Mouse (Mus musculus) E14TG2a.4 (cell line): ENCODE data around the gene Angel1.
A peak's percentile ranks its signal among the peaks of the same experiment; 100 is the strongest.

Experiments used
- H3K27me3 ChIP-seq: 2 replicates; pipeline ENCODE4 v1.6.1; 2014; ENCODE audit warnings: low read length, control low read depth; ENCODE audit not compliant: insufficient read depth
- H3K36me3 ChIP-seq: 2 replicates; pipeline ENCODE4 v1.6.1; 2014; ENCODE audit warnings: low read length, control low read depth; ENCODE audit not compliant: insufficient read depth
- H3K4me1 ChIP-seq: replicated peaks from 2 replicates; pipeline ENCODE4 v1.6.1; 2014; ENCODE audit warnings: low read depth, low read length, control low read depth
- H3K4me3 ChIP-seq: replicated peaks from 2 replicates; pipeline ENCODE4 v1.5.1; 2014; ENCODE audit warnings: mild to moderate bottlenecking, low read length
- H3K9me3 ChIP-seq: 2 replicates; pipeline ENCODE4 v1.6.1; 2014; ENCODE audit warnings: low read length, control low read depth
- CTCF ChIP-seq: conservative IDR thresholded peaks from 2 replicates; pipeline ENCODE4 v1.5.1; 2014; ENCODE audit warnings: low read length
- NANOG ChIP-seq: IDR thresholded peaks from 2 replicates; pipeline ENCODE4 v1.6.1; 2014; ENCODE audit warnings: borderline replicate concordance, low read length, mixed read lengths
- POU5F1 ChIP-seq: IDR thresholded peaks from 2 replicates; pipeline ENCODE4 v1.6.1; 2014; ENCODE audit warnings: low read length, borderline replicate concordance

Gene Angel1

DNA sequence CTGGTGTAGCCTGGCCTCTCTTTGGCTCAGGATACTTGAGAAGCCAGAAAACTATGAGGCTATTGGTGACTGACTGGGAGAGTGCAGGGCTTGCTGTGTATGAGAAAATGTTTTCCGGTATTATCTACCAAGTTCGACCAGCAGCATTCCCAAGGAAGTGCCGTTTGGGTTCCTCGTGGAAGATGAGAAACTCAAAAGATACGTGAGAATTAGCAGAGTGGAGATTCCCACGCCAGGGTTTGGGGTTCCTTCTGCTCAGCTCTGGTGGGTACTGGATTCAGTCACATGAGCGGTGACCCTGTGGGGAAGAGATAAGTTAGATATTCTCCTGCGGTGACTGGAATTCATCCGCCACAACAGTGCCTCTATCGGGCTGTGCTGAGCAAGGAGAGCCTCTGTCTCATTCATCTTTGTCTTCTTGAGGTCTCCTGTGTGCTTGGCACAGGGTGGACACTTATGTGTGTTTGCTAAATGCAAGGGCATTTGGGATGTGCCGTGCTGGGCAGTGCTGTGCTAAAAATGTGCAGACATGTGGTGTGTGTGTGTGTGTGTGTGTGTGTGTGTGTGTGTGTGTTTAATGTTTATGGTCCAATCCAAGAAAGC lies 45.6 kb downstream of the Angel1 start:
- H3K9me3 ChIP-seq, result no peaks in the 10 kb centered on the region
- H3K4me1 ChIP-seq, result peaks cover 52% of the 10 kb centered on the region
- H3K36me3 ChIP-seq, result no peaks in the 10 kb centered on the region
- peaks cover 53% of the 10 kb centered on the region for H3K27me3 ChIP-seq
- no peak for TF ChIP-seq NANOG
- TF ChIP-seq CTCF, result no peak
- TF ChIP-seq POU5F1, result no peak
- 0 out of 2 replicates have a peak overlapping the region, but pooled peaks have one; percentile 89 for H3K4me3 ChIP-seq

DNA sequence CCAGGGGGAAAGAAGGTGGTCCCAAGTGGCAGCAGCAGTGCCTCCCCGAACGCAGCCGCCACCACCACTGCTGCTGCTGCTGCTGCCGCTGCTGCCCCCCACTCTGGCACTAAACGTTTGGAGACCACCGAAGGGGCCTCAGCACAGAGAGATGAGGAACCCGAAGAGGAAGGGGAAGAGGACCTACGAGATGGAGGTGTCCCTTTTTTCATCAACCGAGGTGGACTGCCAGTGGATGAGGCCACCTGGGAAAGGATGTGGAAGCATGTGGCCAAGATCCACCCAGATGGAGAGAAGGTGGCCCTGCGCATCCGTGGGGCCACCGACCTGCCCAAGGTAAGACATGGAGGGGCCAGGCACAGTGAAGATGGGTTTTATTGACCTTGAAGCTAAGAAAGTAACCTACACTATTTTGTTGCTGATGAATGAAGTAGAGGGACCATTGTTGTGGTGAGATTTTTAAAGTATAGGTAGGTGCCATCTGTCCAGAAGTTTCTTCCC lies 46.2 kb downstream of the Angel1 start:
- peak overlapping the region; percentile 89; the same call in 1 of the 2 replicates for H3K4me3 ChIP-seq
- no peak for TF ChIP-seq CTCF
- TF ChIP-seq POU5F1, result no peak
- TF ChIP-seq NANOG, result no peak
- H3K9me3 ChIP-seq, result no peaks in the 10 kb centered on the region
- H3K27me3 ChIP-seq, result peaks cover 59% of the 10 kb centered on the region
- no peaks in the 10 kb centered on the region for H3K36me3 ChIP-seq
- peaks cover 46% of the 10 kb centered on the region for H3K4me1 ChIP-seq

DNA sequence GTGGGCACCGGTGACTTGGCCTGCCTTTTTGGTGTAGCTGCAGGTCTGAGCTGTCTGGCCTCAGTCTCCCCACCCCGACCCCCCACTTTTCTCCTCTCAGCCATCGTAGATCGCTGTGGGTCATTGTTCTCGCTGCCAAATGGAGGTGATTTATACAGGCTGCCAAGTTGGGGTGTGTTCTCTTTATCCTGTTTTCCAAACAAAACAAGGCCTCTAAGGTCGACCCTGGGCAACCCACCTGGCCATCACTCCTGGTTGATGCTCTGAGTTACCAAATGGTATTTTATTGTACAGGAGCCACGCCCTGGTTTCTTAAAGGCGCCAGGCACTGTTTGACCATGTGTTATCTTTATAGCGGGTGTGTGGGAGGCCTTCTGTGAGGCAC lies 46.7 kb downstream of the Angel1 start:
- Histone ChIP-seq H3K36me3 (no peaks in the 10 kb centered on the region), H3K4me3 (peak overlapping the region; percentile 89), H3K4me1 (peaks cover 45% of the 10 kb centered on the region), H3K27me3 (peaks cover 62% of the 10 kb centered on the region), H3K9me3 (peaks cover 2% of the 10 kb centered on the region)
- TF ChIP-seq NANOG (no peak), CTCF (no peak), POU5F1 (no peak)

DNA sequence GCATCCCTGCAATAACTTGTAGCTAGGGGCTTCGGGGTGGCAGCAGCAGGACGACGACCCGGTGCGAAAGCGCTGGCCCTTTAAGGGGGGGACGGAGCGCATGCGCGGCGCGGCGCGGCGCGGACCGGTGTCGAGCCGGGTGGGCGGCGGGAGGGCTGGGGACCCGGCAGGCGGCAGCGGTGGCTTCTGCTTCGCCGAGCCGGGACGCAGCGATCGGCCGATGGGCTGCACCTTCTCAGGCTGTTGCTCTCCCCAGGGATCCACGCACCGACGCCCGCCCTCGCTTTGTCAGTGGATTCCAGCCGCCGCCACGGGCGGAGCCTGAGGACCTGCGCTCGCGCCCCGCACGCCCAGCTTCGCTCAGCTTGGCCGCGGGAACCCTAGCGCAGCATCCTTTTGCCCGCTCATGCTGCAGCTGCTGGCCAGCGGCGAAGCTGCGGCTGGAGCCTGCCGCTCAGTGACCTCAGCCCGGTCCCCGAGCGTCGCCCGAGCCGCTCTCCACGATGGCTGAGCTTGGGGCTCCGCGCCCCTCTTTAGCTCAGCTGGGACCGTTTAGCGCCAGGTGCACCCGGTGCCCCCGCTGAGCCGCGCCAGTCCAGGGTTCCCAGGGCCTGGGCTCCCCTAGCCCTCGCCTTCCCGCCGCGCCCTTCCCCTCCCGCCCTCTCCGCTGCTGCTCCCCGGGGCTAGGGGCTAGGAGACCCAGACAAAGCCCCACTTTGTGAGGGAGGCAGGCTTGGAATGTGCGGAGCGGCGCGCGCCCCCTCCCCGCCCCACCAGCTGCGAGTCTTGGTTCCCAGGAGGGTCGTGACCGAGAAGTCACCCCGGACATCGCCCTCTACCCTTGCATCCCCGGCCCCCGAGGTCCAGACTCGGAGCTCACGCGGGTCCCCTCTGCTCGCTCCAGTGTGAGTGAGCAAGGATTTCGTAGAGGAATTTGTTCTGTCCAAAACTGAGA lies 47.4 kb downstream of the Angel1 start, which contains the start of gene Vash1:
Gene Vash1, plus strand, starts transcription at position 110 of the 955 bp plus-strand sequence.
- H3K4me1 ChIP-seq, result peaks cover 45% of the 10 kb centered on the region
- H3K9me3 ChIP-seq, result peaks cover 9% of the 10 kb centered on the region
- TF ChIP-seq NANOG (no peak), CTCF (no peak), POU5F1 (no peak)

DNA sequence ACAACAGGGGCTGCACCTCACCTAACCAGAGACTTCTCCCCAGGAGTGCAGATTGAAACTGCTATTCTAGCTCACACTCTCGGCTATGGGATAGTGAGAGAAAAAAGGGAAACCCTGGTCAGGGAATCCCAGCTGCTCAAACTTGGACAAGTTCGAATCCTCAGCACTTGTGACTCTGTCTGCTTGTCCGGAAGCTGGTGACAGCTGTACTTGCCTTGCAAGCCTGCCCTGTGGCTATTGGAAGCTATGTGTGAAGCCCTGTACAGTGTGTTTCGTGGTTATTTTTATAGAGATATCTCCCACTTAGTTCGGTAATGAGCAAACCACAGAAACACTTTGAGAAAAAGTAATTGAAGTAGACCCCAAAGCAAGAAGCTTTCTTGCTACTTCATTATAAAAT lies 53.8 kb downstream of the Angel1 start:
- Histone ChIP-seq H3K36me3 (no peaks in the 10 kb centered on the region), H3K27me3 (peaks cover 62% of the 10 kb centered on the region)
- TF ChIP-seq POU5F1, result no peak
- no peak for TF ChIP-seq NANOG
- TF ChIP-seq CTCF, result no peak

More for the DNA sequence above, 47.4 kb downstream of the Angel1 start, which contains the start of gene Vash1:
- Histone ChIP-seq H3K36me3 (no peaks in the 10 kb centered on the region), H3K27me3 (peaks cover 67% of the 10 kb centered on the region), H3K4me3 (peak within 1 kb of the TSS; percentile 89)

DNA sequence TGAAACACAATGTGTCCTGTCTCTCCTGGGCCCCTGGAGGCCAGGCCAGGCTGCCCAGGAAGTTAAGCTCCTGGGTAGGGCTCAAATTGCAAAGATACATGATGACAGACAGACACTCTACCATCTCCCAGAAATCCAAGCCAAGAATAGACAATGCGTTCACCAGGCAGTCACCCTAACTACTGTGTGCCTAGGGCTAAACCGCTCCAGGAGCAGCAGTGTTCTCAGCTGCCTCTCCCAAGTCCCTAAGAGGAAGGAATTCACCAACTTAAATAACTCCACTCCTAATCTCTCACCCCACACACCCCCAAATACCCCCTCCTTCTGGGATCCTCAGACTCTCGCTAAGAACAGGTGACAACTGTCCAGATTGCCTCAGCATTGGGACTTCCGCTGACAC lies 54.2 kb downstream of the Angel1 start:
- TF ChIP-seq POU5F1 (no peak), CTCF (no peak), NANOG (no peak)
- no peak overlapping the region for H3K4me3 ChIP-seq
- peaks cover 58% of the 10 kb centered on the region for H3K27me3 ChIP-seq
- H3K9me3 ChIP-seq, result peaks cover 9% of the 10 kb centered on the region
- H3K36me3 ChIP-seq, result no peaks in the 10 kb centered on the region
- no peaks in the 10 kb centered on the region for H3K4me1 ChIP-seq

More for the DNA sequence above, 53.8 kb downstream of the Angel1 start:
- Histone ChIP-seq H3K4me1 (no peaks in the 10 kb centered on the region), H3K9me3 (peaks cover 9% of the 10 kb centered on the region), H3K4me3 (no peak overlapping the region)

DNA sequence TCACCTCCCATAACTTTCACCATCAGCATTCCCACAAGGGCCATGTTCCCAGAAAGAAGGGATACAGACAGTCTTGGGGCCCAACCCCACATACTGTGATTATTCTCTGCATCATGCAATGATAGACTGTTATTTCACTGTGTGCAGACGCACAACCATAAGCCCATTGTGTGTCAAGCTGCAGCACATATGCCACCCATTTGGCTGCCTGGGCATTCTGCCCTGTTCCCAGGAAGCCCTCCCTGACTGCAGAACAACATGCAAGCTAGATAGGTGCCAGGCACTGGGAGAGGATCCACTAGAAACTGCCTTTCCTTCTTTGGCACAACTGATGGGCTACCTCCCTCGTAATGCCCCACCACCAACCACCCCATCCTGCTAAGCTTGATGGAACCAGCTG lies 57.9 kb downstream of the Angel1 start:
- peaks cover 36% of the 10 kb centered on the region for H3K27me3 ChIP-seq
- H3K4me1 ChIP-seq, result no peaks in the 10 kb centered on the region
- H3K9me3 ChIP-seq, result no peaks in the 10 kb centered on the region
- no peak overlapping the region for H3K4me3 ChIP-seq
- no peaks in the 10 kb centered on the region for H3K36me3 ChIP-seq
- TF ChIP-seq NANOG, result no peak
- no peak for TF ChIP-seq POU5F1
- no peak for TF ChIP-seq CTCF

DNA sequence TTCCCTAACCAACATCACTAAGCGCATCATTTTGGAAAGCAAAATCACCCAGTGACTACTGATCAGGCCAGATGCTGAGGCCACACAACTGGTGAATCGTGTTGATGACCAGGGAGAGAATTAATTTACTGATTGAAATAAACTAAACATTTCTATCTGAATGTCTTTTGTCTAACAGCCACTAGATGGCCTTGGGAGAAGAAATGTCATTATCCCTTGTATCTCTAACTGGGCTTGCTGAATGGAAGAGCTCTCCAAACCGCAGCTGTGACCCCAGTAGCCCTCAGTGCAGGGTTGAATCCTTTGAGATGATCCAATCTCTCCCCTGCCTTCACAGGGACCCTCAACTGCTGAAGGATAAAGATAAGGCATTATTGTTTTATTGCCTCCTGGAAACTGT lies 60.6 kb downstream of the Angel1 start:
- Histone ChIP-seq H3K27me3 (peaks cover 34% of the 10 kb centered on the region), H3K36me3 (no peaks in the 10 kb centered on the region), H3K9me3 (no peaks in the 10 kb centered on the region), H3K4me1 (no peaks in the 10 kb centered on the region), H3K4me3 (no peak overlapping the region)
- TF ChIP-seq NANOG (no peak), CTCF (0 out of 2 replicates have a peak, but pooled peaks have one; percentile 12)
